Mouse (Mus musculus) forebrain, embryonic 13.5 days (tissue): ENCODE data around the gene Grip1. TPM values are rescaled to one million over a fixed set of nuclear protein-coding genes. Genes with fewer than 3 reads are reported as not detected.

Source experiments
- ATAC-seq: fragments of 200-750 bp; cut with Nextera tagmentation; 2 replicates; pipeline ENCODE4 v1.8.0; 2017
- H3K27ac ChIP-seq: fragments of 300-500 bp; sonication (generic); 2 replicates; pipeline ENCODE4 v1.5.1; 2015; ENCODE audit warnings: inconsistent platforms, mild to moderate bottlenecking, moderate library complexity
- H3K27me3 ChIP-seq: fragments of 300-500 bp; sonication (generic); 2 replicates; pipeline ENCODE4 v1.6.1; 2015; ENCODE audit warnings: mild to moderate bottlenecking, inconsistent platforms
- H3K36me3 ChIP-seq: fragments of 300-500 bp; sonication (generic); 2 replicates; pipeline ENCODE4 v1.6.1; 2015; ENCODE audit warnings: mild to moderate bottlenecking, inconsistent platforms; ENCODE audit not compliant: poor library complexity, severe bottlenecking
- H3K4me1 ChIP-seq: fragments of 300-500 bp; sonication (generic); 2 replicates; pipeline ENCODE4 v1.6.1; 2015; ENCODE audit warnings: inconsistent platforms
- H3K4me2 ChIP-seq: fragments of 300-500 bp; sonication (generic); 2 replicates; pipeline ENCODE4 v1.6.1; 2015; ENCODE audit warnings: inconsistent platforms, mild to moderate bottlenecking, moderate library complexity
- H3K4me3 ChIP-seq: fragments of 300-500 bp; sonication (generic); 2 replicates; pipeline ENCODE4 v1.5.1; 2015; ENCODE audit warnings: mild to moderate bottlenecking, inconsistent platforms
- H3K9ac ChIP-seq: fragments of 300-500 bp; sonication (generic); 2 replicates; pipeline ENCODE4 v1.6.1; 2015; ENCODE audit warnings: mild to moderate bottlenecking, inconsistent platforms
- H3K9me3 ChIP-seq: fragments of 300-500 bp; sonication (generic); replicated peaks from 2 replicates; pipeline ENCODE4 v1.6.1; 2016; ENCODE audit warnings: inconsistent platforms
- WGBS: fragments of 180-500 bp; shearing (Covaris S2); methylation state at CpG from one replicate; pipeline ENCODE4 v1.1.7; 2015; 5-methylcytosine and 5-hydroxymethylcytosine counted together
- polyA plus RNA-seq: library from polyadenylated mRNA; unstranded; fragments of >200 nt; fragmentation: Nextera tagmentation; extraction: Ambion mirVana; gene quantifications from 2 replicates; pipeline ENCODE4 v1.2.1, GENCODE M21; 2015

Gene Grip1
- polyA plus RNA-seq, result 12.4 and 13.5 TPM in 2 replicates

- Histone ChIP-seq H3K27ac (peak within 1 kb of the TSS; percentile 87), H3K4me2 (peak within 1 kb of the TSS; percentile 95), H3K27me3 (0 out of 2 replicates have a peak, but pooled peaks cover 4% of the 10 kb centered on the region), H3K9ac (peak within 1 kb of the TSS; percentile 85), H3K36me3 (no peaks in the 10 kb centered on the region), H3K4me3 (peak within 1 kb of the TSS; percentile 80), H3K9me3 (no peaks in the 10 kb centered on the region), H3K4me1 (peaks cover 27% of the 10 kb centered on the region)
- 0% methylated on average over 33 of the region's 84 CpGs for WGBS
- peak; percentile 91 for ATAC-seq
Measured at GRCm38 (mm10) chr10:119453431-119454105, at the start of gene Grip1. Grip1 (plus strand) TSS chr10:119453830.

- Histone ChIP-seq H3K36me3 (no peaks in the 10 kb centered on the region), H3K27me3 (no peaks in the 10 kb centered on the region), H3K4me2 (no peak overlapping the region), H3K4me1 (peaks cover 9% of the 10 kb centered on the region), H3K27ac (no peak overlapping the region), H3K9me3 (no peaks in the 10 kb centered on the region), H3K4me3 (no peak overlapping the region), H3K9ac (no peak overlapping the region)
- WGBS, result 96% methylated on average over 9 of the region's 9 CpGs
- no peak for ATAC-seq
Measured at GRCm38 (mm10) chr10:119405103-119405502, 48.5 kb upstream of the Grip1 start.

- Histone ChIP-seq H3K27ac (no peak overlapping the region), H3K36me3 (no peaks in the 10 kb centered on the region), H3K4me1 (peaks cover 9% of the 10 kb centered on the region), H3K4me2 (no peak overlapping the region), H3K27me3 (no peaks in the 10 kb centered on the region), H3K4me3 (no peak overlapping the region), H3K9ac (no peak overlapping the region), H3K9me3 (no peaks in the 10 kb centered on the region)
- WGBS, result 89% methylated on average over 1 of the region's 1 CpGs
- no peak for ATAC-seq
Measured at GRCm38 (mm10) chr10:119405612-119406011, 48.0 kb upstream of the Grip1 start.

GRCm38 (mm10) chr10:119408327-119408726 is 45.3 kb upstream of the Grip1 start:
- Histone ChIP-seq H3K36me3 (no peaks in the 10 kb centered on the region), H3K4me1 (peaks cover 9% of the 10 kb centered on the region), H3K4me2 (no peak overlapping the region), H3K27ac (no peak overlapping the region), H3K9ac (no peak overlapping the region), H3K9me3 (no peaks in the 10 kb centered on the region), H3K27me3 (no peaks in the 10 kb centered on the region), H3K4me3 (no peak overlapping the region)
- no peak for ATAC-seq
- 26% methylated on average over 6 of the region's 6 CpGs for WGBS

GRCm38 (mm10) chr10:119413238-119413637 is 40.4 kb upstream of the Grip1 start:
- H3K4me2 ChIP-seq, result no peak overlapping the region
- no peaks in the 10 kb centered on the region for H3K36me3 ChIP-seq
- H3K4me3 ChIP-seq, result no peak overlapping the region
- no peak overlapping the region for H3K27ac ChIP-seq
- H3K27me3 ChIP-seq, result no peaks in the 10 kb centered on the region
- H3K9me3 ChIP-seq, result no peaks in the 10 kb centered on the region
- WGBS, result 97% methylated on average over 11 of the region's 11 CpGs
- ATAC-seq, result no peak
- H3K4me1 ChIP-seq, result peaks cover 4% of the 10 kb centered on the region
- no peak overlapping the region for H3K9ac ChIP-seq

GRCm38 (mm10) chr10:119415106-119415505 is 38.5 kb upstream of the Grip1 start:
- H3K4me1 ChIP-seq, result no peaks in the 10 kb centered on the region
- H3K4me2 ChIP-seq, result no peak overlapping the region
- no peaks in the 10 kb centered on the region for H3K9me3 ChIP-seq
- no peak overlapping the region for H3K27ac ChIP-seq
- H3K9ac ChIP-seq, result no peak overlapping the region
- WGBS, result 75% methylated on average over 4 of the region's 4 CpGs
- ATAC-seq, result no peak
- no peak overlapping the region for H3K4me3 ChIP-seq
- no peaks in the 10 kb centered on the region for H3K36me3 ChIP-seq
- no peaks in the 10 kb centered on the region for H3K27me3 ChIP-seq

GRCm38 (mm10) chr10:119421418-119421817 is 32.2 kb upstream of the Grip1 start:
- H3K27ac ChIP-seq, result no peak overlapping the region
- H3K27me3 ChIP-seq, result no peaks in the 10 kb centered on the region
- H3K4me1 ChIP-seq, result no peaks in the 10 kb centered on the region
- no peaks in the 10 kb centered on the region for H3K36me3 ChIP-seq
- H3K9me3 ChIP-seq, result no peaks in the 10 kb centered on the region
- H3K4me2 ChIP-seq, result no peak overlapping the region
- ATAC-seq, result no peak
- no peak overlapping the region for H3K4me3 ChIP-seq
- 82% methylated on average over 6 of the region's 6 CpGs for WGBS
- no peak overlapping the region for H3K9ac ChIP-seq

GRCm38 (mm10) chr10:119423821-119424534 is 29.7 kb upstream of the Grip1 start:
- H3K9me3 ChIP-seq, result no peaks in the 10 kb centered on the region
- ATAC-seq, result no peak
- WGBS, result 85% methylated on average over 11 of the region's 11 CpGs
- H3K36me3 ChIP-seq, result no peaks in the 10 kb centered on the region
- H3K4me1 ChIP-seq, result no peaks in the 10 kb centered on the region
- no peak overlapping the region for H3K4me2 ChIP-seq
- no peak overlapping the region for H3K9ac ChIP-seq
- no peak overlapping the region for H3K4me3 ChIP-seq
- no peaks in the 10 kb centered on the region for H3K27me3 ChIP-seq
- H3K27ac ChIP-seq, result no peak overlapping the region

GRCm38 (mm10) chr10:119427653-119428052 is 26.0 kb upstream of the Grip1 start:
- H3K9me3 ChIP-seq, result no peaks in the 10 kb centered on the region
- H3K36me3 ChIP-seq, result no peaks in the 10 kb centered on the region
- WGBS, result 89% methylated on average over 7 of the region's 7 CpGs
- H3K27ac ChIP-seq, result no peak overlapping the region
- H3K4me1 ChIP-seq, result no peaks in the 10 kb centered on the region
- H3K27me3 ChIP-seq, result no peaks in the 10 kb centered on the region
- ATAC-seq, result no peak
- no peak overlapping the region for H3K4me2 ChIP-seq
- H3K4me3 ChIP-seq, result no peak overlapping the region
- H3K9ac ChIP-seq, result no peak overlapping the region

- Histone ChIP-seq H3K9me3 (no peaks in the 10 kb centered on the region), H3K4me3 (no peak overlapping the region), H3K27me3 (no peaks in the 10 kb centered on the region), H3K9ac (no peak overlapping the region), H3K27ac (no peak overlapping the region), H3K36me3 (no peaks in the 10 kb centered on the region), H3K4me1 (no peaks in the 10 kb centered on the region), H3K4me2 (no peak overlapping the region)
- 52% methylated on average over 7 of the region's 7 CpGs for WGBS
- no peak for ATAC-seq
Measured at GRCm38 (mm10) chr10:119428106-119428505, 25.5 kb upstream of the Grip1 start.

GRCm38 (mm10) chr10:119430240-119430639 is 23.4 kb upstream of the Grip1 start:
- no peaks in the 10 kb centered on the region for H3K36me3 ChIP-seq
- H3K27me3 ChIP-seq, result no peaks in the 10 kb centered on the region
- no peaks in the 10 kb centered on the region for H3K9me3 ChIP-seq
- no peaks in the 10 kb centered on the region for H3K4me1 ChIP-seq
- H3K9ac ChIP-seq, result no peak overlapping the region
- ATAC-seq, result no peak
- H3K4me3 ChIP-seq, result no peak overlapping the region
- no peak overlapping the region for H3K4me2 ChIP-seq
- no peak overlapping the region for H3K27ac ChIP-seq
- WGBS, result 89% methylated on average over 7 of the region's 7 CpGs

GRCm38 (mm10) chr10:119431801-119432200 is 21.8 kb upstream of the Grip1 start:
- H3K4me1 ChIP-seq, result no peaks in the 10 kb centered on the region
- WGBS, result 53% methylated on average over 6 of the region's 6 CpGs
- H3K4me3 ChIP-seq, result no peak overlapping the region
- no peak overlapping the region for H3K9ac ChIP-seq
- ATAC-seq, result no peak
- no peaks in the 10 kb centered on the region for H3K27me3 ChIP-seq
- no peaks in the 10 kb centered on the region for H3K9me3 ChIP-seq
- no peaks in the 10 kb centered on the region for H3K36me3 ChIP-seq
- no peak overlapping the region for H3K27ac ChIP-seq
- no peak overlapping the region for H3K4me2 ChIP-seq
